Mouse (Mus musculus): ENCODE results near the gene Psors1c2. TPM values are rescaled to one million over a fixed set of nuclear protein-coding genes. Genes with fewer than 3 reads are reported as not detected.

Gene Psors1c2
- polyA plus RNA-seq, 1 experiment from 2014 or later: 0.68 TPM

DNA sequence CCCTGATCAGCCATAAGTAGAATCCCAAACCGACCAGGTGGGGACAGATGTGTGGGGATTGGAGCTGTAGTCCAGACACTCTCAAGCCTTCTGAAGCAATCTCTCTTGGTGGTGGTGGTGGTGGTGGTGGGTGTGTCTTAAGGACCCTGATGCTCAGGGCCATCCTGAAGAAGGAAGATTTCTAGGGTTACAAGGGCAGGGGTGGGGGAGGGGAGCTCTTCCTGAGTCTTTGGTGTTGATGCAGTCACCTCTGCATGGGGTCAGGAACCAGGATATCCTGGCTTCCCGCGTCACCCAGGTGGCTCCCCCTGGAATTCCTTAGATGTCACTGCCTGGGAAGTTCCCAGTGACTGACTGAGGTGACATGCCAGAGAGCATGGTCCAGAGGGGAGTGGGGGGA lies 641 bp upstream of the Psors1c2 start:
- ATAC-seq (ENCODE audit: low FRiP score): no peak
- H3K4me2 ChIP-seq: no peak overlapping the region
- 0 out of 2 replicates have a peak, but pooled peaks cover 4% of the 10 kb centered on the region for H3K27me3 ChIP-seq
- H3K9me3 ChIP-seq: no peaks in the 10 kb centered on the region
- no peak overlapping the region for H3K4me3 ChIP-seq
- H3K4me1 ChIP-seq (replicated peaks): peaks cover 12% of the 10 kb centered on the region
- no peak overlapping the region for H3K9ac ChIP-seq
- 23% methylated on average over 3 of the region's 3 CpGs for WGBS
- H3K36me3 ChIP-seq: peaks cover 8% of the 10 kb centered on the region
- H3K27ac ChIP-seq: no peak overlapping the region

DNA sequence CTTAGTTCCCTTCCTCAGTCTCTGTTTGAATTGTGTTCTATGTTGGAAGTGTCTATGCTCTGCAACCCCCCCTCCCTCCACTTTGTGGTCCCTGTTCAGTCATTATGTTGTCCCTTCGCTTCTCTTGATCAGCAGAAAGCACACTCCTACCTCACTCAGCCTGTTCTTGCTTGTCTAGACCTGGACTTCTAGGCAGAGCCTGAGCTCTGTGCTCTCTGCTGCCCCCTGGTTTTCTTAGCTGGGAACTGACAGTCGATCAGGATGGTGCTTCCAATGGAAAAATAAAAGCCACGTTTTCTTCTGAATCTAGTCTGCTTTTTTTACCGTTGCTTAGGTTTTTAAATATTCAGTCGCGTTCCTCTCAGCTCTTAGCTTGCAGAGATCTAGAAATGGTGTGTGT lies 1.3 kb downstream of the Psors1c2 start:
- 0 out of 2 replicates have a peak, but pooled peaks cover 4% of the 10 kb centered on the region for H3K27me3 ChIP-seq
- H3K4me3 ChIP-seq: no peak overlapping the region
- no peak overlapping the region for H3K9ac ChIP-seq
- no peak overlapping the region for H3K27ac ChIP-seq
- WGBS: 13% methylated on average over 6 of the region's 6 CpGs
- H3K9me3 ChIP-seq: no peaks in the 10 kb centered on the region
- H3K4me1 ChIP-seq (replicated peaks): peaks cover 12% of the 10 kb centered on the region
- H3K36me3 ChIP-seq: no peaks in the 10 kb centered on the region
- no peak overlapping the region for H3K4me2 ChIP-seq
- ATAC-seq (ENCODE audit: low FRiP score): peak; percentile 66; the same call in 1 of the 2 replicates

DNA sequence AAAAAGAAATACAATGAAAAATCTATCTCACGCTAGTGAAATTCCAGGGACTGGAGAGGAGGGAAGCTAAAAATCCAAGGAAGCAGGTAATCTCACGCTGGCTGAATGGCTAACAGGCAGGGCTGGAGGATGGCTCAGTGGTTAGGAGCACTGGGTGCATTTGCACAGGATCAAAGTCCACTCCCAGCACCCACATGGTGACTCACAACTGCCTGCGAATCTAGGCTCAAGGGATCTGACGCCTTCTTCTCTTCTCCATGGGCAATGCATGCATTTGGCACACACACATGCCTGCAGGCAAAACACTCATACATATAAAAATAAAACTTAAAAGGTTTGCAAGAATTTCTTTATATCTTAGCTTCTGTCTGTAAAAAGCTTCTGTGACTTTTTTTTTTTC lies 4.4 kb downstream of the Psors1c2 start:
- no peaks in the 10 kb centered on the region for H3K36me3 ChIP-seq

DNA sequence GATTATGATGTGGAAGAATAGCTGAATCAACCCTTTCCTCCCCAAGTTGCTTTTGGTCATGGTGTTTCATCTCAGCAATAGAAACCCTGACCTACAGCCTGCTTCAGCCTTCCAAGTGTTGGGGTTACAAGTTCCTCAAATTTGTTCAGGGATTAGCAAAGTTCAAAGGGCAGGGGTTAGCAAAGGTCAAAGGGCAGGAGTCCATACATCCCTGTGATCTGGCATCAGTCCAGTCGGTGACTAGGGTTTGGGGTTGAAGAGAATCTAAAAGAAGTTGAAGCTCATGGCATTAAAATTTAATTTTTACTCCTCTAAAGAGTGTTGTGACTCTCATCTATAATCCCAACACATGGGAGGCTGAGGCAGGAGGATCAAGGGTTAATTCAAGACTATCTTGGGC lies 5.5 kb downstream of the Psors1c2 start:
- Histone ChIP-seq H3K36me3 (no peaks in the 10 kb centered on the region), H3K27ac (no peak overlapping the region), H3K4me2 (no peak overlapping the region), H3K4me1 (replicated peaks) (peaks cover 7% of the 10 kb centered on the region; the same call in 1 of the 2 replicates), H3K9ac (no peak overlapping the region), H3K27me3 (no peaks in the 10 kb centered on the region), H3K4me3 (no peak overlapping the region), H3K9me3 (no peaks in the 10 kb centered on the region)
- ATAC-seq (ENCODE audit: low FRiP score): no peak
- 88% methylated on average over 1 of the region's 1 CpGs for WGBS

More for the DNA sequence above, 4.4 kb downstream of the Psors1c2 start:
- Histone ChIP-seq H3K27ac (no peak overlapping the region), H3K4me2 (no peak overlapping the region), H3K9ac (no peak overlapping the region), H3K4me3 (no peak overlapping the region), H3K9me3 (no peaks in the 10 kb centered on the region), H3K4me1 (replicated peaks) (no peaks in the 10 kb centered on the region), H3K27me3 (0 out of 2 replicates have a peak, but pooled peaks cover 3% of the 10 kb centered on the region)
- WGBS: 91% methylated on average over 4 of the region's 4 CpGs
- ATAC-seq (ENCODE audit: low FRiP score): no peak

DNA sequence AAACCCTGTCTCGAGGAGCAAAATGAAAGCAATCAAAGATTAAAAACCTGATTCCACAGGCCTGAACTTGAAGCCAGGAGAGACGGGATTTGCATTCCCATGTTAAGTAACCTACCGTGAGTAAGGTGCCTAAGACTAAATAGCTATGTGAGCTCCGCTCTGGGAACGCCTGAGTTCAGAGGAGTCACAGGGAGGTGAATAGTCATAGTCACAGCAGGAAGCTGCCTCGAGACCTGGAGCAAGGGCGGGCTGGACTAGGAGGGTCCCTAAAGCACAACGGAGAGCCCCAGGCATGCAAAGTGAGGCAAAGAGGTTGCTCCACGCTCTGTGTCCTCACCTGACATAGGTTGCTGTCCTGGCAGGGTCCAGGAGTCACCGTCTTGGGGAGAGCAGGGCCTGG lies 6.5 kb downstream of the Psors1c2 start:
- no peak overlapping the region for H3K4me3 ChIP-seq
- no peak overlapping the region for H3K4me2 ChIP-seq
- no peaks in the 10 kb centered on the region for H3K9me3 ChIP-seq
- H3K9ac ChIP-seq: no peak overlapping the region
- no peaks in the 10 kb centered on the region for H3K27me3 ChIP-seq
- ATAC-seq (ENCODE audit: low FRiP score): no peak
- WGBS: 59% methylated on average over 10 of the region's 10 CpGs
- H3K36me3 ChIP-seq: no peaks in the 10 kb centered on the region
- H3K27ac ChIP-seq: no peak overlapping the region
- H3K4me1 ChIP-seq (replicated peaks): peaks cover 11% of the 10 kb centered on the region; the same call in 1 of the 2 replicates

DNA sequence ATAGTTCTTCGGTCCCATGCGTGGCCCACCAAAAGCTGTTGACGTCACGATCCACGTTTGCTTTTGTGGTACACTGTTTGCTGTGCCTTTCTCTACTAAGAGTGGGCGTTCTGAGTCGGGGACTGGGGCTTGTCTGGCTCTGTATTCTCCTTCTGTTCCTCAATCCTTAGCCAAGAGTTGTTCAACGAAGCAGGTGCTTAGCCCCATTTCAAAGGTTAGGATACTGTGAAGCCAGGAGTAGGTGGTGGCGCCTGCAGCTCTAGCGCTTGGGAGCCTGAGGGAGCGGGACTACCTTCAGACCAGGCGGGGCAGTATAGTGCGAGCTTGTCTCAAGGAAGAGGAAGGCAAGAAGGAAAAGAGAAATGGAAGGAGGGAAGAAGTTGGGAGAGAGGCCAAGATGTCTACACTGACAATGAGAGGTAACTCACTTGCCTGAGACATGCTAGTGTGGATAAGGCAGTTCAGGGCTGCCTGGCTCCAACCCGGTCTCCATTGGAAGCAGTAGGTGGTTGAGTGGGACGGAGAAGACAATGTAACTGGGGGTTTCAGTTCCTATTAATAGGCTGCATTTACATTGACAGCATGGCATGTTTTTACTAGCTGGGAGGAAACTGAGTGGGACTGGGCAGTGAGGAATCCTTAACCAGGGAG lies 9.9 kb downstream of the Psors1c2 start:
- Histone ChIP-seq H3K27ac (peak overlapping the region; percentile 37), H3K9me3 (no peaks in the 10 kb centered on the region), H3K9ac (no peak overlapping the region), H3K36me3 (no peaks in the 10 kb centered on the region), H3K27me3 (no peaks in the 10 kb centered on the region), H3K4me3 (0 out of 2 replicates have a peak overlapping the region, but pooled peaks have one; percentile 11), H3K4me2 (peak overlapping the region; percentile 36), H3K4me1 (replicated peaks) (peaks cover 26% of the 10 kb centered on the region)
- 0 out of 2 replicates have a peak, but pooled peaks have one; percentile 16 for ATAC-seq (ENCODE audit: low FRiP score)
- WGBS: 76% methylated on average over 15 of the region's 15 CpGs

DNA sequence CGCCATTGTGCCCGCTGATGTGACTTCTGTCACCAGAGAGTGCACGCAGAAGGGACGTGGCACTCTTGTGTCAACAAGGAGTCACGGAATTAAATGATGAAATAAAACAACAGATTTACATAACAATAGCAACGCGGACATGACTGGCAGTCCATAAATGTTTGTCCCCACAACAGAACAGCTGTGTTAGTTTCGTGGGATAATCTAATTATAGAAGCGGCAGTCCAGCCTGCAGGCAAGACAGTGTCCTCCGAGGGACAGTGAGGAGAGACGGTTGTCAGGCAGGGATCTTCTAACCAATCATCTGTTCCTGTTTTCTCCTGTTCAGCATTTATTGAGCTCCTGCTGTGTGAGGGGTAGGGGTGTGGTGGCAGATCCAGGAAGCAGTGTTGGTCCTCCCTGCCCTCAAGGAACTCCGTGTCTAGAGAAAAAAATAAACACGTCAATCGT lies 10.4 kb downstream of the Psors1c2 start:
- Histone ChIP-seq H3K4me2 (peak overlapping the region; percentile 36), H3K4me3 (0 out of 2 replicates have a peak overlapping the region, but pooled peaks have one; percentile 11), H3K9ac (no peak overlapping the region), H3K27me3 (no peaks in the 10 kb centered on the region), H3K27ac (peak overlapping the region; percentile 37), H3K4me1 (replicated peaks) (peaks cover 26% of the 10 kb centered on the region), H3K36me3 (no peaks in the 10 kb centered on the region), H3K9me3 (no peaks in the 10 kb centered on the region)
- peak; percentile 47; the same call in 1 of the 2 replicates for ATAC-seq (ENCODE audit: low FRiP score)
- 10% methylated on average over 14 of the region's 14 CpGs for WGBS

DNA sequence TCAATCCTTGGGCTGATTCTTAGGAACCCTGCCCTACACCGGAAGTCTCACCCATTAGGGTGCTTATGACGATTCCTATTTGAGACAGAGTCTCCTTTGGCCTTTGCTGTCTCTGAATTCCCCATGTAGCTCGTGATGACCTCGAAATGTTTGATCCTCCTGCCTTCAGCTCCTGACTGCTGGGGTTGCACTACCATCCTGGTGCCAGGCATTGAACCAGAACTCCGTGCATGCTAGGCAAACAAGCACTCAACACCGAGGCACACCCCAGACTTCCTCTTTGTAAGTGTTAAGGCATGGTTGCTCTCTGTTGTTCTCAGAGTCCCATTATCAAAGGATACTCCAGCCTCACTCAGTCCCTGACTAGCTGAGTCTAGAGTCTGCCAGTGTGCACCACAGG lies 11.0 kb downstream of the Psors1c2 start:
- H3K27ac ChIP-seq: peak overlapping the region; percentile 35; the same call in 1 of the 2 replicates

DNA sequence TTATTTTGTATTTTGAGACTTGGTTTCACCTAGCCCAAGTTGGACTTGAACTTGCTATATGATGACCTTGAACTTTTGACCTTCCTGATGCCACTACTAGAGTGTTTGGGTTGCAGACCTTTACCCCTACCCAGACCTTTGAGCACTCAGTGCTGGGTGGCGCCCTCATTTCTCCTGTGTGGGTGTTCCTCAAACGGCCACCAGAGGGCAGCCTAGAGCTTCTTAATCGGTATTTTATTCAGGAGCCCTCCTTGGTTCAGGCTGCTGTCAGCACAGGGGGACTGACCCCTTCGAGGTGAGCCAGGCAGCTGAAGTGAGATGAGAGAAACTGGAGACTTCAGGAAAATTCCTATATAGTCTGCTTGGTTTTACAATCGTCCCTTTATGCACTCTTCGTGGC lies 11.7 kb downstream of the Psors1c2 start:
- no peaks in the 10 kb centered on the region for H3K36me3 ChIP-seq
- no peaks in the 10 kb centered on the region for H3K9me3 ChIP-seq
- no peak overlapping the region for H3K27ac ChIP-seq
- no peak overlapping the region for H3K9ac ChIP-seq
- H3K4me2 ChIP-seq: no peak overlapping the region
- H3K27me3 ChIP-seq: no peaks in the 10 kb centered on the region
- ATAC-seq (ENCODE audit: low FRiP score): peak; percentile 36; the same call in 1 of the 2 replicates
- H3K4me1 ChIP-seq (replicated peaks): peaks cover 31% of the 10 kb centered on the region
- 34% methylated on average over 6 of the region's 6 CpGs for WGBS
- no peak overlapping the region for H3K4me3 ChIP-seq

More for the DNA sequence above, 11.0 kb downstream of the Psors1c2 start:
- WGBS: 69% methylated on average over 6 of the region's 6 CpGs
- Histone ChIP-seq H3K4me2 (peak overlapping the region; percentile 36; the same call in 1 of the 2 replicates), H3K4me1 (replicated peaks) (peaks cover 26% of the 10 kb centered on the region), H3K4me3 (no peak overlapping the region), H3K9me3 (no peaks in the 10 kb centered on the region), H3K27me3 (no peaks in the 10 kb centered on the region), H3K9ac (no peak overlapping the region), H3K36me3 (no peaks in the 10 kb centered on the region)
- ATAC-seq (ENCODE audit: low FRiP score): no peak

DNA sequence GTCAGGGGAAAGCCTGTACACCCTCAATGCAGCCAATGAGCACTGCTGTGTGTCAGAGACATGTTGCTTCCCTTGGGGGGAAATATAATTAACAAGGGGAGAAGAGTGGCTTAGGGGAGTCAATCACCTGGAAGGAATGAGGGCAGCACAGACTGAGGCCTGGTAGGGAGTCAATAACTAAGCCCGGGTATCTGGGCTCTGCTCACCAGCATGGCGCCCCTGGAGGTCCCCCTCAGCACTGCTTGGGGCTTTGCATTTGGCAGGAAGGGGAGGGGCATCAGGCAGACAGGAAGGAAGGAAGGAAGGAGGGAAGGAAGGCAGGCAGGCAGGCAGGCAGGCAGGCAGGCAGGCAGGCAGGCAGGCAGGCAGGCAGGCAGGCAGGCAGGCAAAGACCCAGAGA lies 14.5 kb downstream of the Psors1c2 start:
- peaks cover 34% of the 10 kb centered on the region for H3K4me1 ChIP-seq (replicated peaks)
- H3K27me3 ChIP-seq: no peaks in the 10 kb centered on the region
- no peak overlapping the region for H3K27ac ChIP-seq
- no peaks in the 10 kb centered on the region for H3K9me3 ChIP-seq
- no peaks in the 10 kb centered on the region for H3K36me3 ChIP-seq
- 26% methylated on average over 2 of the region's 2 CpGs for WGBS
- H3K4me3 ChIP-seq: no peak overlapping the region
- no peak overlapping the region for H3K9ac ChIP-seq
- ATAC-seq (ENCODE audit: low FRiP score): no peak
- H3K4me2 ChIP-seq: no peak overlapping the region

DNA sequence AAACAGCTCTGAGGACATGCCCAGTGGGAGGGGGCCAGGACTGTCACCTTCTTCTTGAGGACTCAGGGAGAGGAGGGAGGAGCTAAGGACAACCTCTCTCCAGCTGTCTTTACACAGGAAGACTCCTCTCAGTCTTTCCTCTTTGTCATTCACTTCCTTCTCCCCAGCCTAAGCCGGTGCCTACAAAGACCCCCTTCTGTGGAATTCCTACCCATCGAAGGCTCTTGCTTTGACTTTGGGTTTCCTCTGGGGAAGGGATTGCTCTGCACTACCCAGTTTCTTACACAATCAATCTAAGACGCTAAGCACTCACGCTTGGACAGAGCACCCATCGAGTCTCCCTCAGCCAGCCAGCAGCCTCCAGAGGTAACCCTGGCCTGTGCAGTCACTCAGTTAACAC lies 15.6 kb downstream of the Psors1c2 start:
- WGBS: 16% methylated on average over 5 of the region's 5 CpGs
- no peak overlapping the region for H3K4me3 ChIP-seq
- no peaks in the 10 kb centered on the region for H3K9me3 ChIP-seq

DNA sequence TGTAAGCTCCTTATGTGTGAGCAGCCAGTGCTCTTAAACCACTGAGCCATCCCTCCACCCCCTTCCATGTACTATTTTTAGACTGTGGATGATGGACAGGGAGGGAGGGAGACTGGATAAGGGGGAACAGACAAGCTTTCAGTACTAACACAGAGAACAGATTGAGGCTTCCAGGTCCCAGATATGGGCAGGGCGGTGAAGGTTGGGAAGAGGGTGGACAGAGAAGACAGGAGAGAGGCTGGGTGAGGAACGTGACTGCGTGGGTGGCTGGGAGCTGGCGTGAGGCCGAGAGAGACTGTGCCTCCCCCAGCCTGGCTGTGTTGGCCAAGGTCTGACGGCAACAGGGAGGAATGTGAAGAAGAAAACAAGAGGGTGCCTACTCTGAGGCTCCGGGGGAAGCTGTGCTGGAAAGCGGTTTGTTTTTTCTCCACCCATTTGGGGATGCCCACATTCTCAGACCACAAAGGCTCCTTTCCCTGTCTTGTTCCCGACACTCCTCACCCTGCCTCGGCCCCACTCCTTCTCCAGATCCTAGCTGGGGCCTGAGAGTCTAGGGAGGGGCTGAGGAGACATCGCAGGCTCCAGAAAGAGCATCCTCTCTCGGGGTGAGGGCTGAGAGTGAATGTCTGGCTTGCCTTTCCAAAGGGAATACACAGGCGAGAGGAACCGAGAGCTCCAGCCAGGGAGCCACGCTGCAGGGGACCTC lies 16.6 kb downstream of the Psors1c2 start:
- H3K27ac ChIP-seq: peak overlapping the region; percentile 52; the same call in 1 of the 2 replicates

More for the DNA sequence above, 15.6 kb downstream of the Psors1c2 start:
- Histone ChIP-seq H3K36me3 (no peaks in the 10 kb centered on the region), H3K27me3 (no peaks in the 10 kb centered on the region), H3K27ac (no peak overlapping the region), H3K9ac (no peak overlapping the region), H3K4me1 (replicated peaks) (peaks cover 25% of the 10 kb centered on the region), H3K4me2 (no peak overlapping the region)
- no peak for ATAC-seq (ENCODE audit: low FRiP score)

More for the DNA sequence above, 16.6 kb downstream of the Psors1c2 start:
- no peaks in the 10 kb centered on the region for H3K27me3 ChIP-seq
- no peak overlapping the region for H3K4me2 ChIP-seq
- ATAC-seq (ENCODE audit: low FRiP score): 0 out of 2 replicates have a peak, but pooled peaks have one; percentile 2
- 49% methylated on average over 15 of the region's 15 CpGs for WGBS
- H3K9ac ChIP-seq: no peak overlapping the region
- H3K4me3 ChIP-seq: no peak overlapping the region
- H3K36me3 ChIP-seq: no peaks in the 10 kb centered on the region
- no peaks in the 10 kb centered on the region for H3K9me3 ChIP-seq
- peaks cover 24% of the 10 kb centered on the region for H3K4me1 ChIP-seq (replicated peaks)
